Mouse (Mus musculus): ENCODE results near the gene Col15a1.

The Col15a1 gene

DNA sequence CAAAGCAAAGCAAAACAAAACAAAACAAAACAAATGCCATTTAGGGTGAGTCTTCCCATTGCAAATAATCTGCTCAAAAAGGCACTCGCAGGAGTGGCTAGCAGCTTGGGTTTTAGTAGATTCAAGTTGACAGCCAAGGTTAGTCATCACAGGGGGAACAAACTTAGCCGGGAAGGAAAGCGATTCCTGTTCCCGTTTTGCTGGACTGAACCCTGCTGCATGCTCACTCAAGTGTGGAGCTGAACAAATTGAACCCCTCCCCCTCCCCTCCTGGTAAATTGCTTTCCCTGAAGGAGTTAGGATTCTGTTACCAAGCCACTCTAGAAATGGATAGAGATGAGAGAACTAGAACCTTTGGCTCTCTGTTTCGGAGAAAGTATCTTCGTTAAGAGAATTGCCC is 141.8 kb downstream of the Col15a1 start:
- DNase-seq (ENCODE audit: low spot score in 2 of 2), result no peak

DNA sequence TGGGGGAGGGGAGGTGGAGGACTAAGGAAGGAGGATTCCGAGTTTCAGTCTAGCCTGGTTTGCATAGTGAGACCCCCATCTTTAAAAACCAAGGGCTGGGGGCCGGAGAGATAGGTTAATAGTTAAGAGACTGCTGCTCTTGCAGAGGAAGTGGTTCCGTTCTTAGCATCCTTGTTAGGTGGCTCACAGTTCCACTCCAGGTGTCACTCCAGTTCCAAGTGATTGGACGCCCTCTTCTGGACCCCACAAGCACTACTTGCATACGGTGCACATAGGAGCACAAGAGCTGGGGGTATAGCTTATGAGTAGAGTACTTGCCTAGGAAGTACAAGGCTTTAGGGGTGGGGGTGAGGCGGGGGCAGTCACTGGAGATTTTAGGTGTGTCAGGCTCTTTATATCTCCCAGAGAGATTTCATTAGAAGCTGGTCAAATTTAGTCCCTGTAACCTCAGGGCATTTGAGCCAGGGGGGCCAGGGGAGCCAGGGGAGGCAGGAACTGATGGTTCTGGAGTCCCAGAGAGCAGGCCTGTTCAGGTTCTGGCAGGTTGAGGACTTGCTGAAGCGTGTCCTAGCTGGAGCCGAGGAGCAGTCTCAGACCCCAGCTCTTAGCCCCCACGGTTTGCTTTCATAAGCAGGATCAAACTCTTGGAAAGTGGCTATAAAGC is 143.6 kb downstream of the Col15a1 start:
- DNase-seq (ENCODE audit: low spot score in 2 of 2), result peak; percentile 32 to 43

DNA sequence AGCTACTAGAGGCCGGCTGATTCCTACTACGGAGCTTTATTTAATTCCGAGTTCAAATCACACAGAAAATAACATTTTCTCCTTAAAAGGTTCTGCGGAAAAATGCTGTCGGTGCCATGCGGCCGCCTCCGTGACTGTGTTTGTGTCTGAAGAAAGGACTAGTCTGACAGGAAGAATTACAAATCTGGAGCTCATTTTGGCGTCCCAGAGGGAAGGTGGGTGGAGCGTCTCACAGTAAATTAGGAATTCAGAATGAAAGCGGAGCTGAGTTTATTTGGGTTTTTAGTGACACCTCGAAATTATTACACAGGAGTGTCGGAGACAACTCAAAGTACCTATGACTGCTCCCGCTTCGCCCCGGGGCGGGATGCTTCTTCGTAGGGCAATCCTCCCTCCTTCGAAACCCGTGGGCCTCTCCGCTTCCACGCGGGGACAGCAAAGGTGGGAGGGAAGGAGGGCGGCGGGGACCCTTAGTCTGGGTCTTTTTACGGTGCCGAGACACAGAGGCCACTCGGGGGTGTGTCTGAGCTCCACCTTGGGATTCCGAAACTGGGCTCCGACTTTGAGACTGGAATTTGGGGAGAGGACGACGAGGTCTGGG is 144.2 kb downstream of the Col15a1 start:
- DNase-seq (ENCODE audit: low spot score in 2 of 2), result peak; percentile 63 to 71

DNA sequence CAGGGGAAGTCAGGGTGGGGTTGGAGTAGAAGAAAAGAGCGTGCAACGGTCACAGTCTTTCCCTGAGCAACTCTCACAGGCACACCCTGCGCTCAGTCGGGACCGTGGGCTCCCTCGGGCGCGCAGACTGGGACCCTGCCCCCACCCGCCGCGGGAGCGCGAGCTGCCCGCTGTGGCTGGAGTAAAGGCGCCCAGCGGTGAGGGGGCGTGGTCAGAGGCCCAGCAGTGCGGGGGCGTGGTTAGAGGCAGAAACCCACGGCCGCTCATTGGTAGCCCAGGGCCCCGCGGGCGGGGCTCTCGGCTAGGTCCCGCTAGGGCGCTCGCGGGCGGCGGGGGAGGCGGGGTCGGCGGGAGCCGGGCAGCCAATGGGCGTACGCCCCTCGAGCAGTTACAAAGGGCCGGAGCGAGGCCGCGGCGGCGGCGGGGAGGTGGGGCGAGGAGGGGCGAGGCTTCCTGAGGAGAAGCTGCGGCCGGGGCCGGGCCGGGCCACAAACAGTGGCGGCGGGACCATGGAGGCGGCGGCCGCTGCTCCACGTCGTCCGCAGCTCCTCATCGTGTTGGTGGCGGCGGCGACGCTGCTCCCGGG is 144.9 kb downstream of the Col15a1 start, which contains the start of gene Tgfbr1:
Gene Tgfbr1 (plus strand): TSS at position 420 of the 586 bp plus-strand sequence.
- peak; percentile 96 to 97 for DNase-seq (ENCODE audit: low spot score in 2 of 2)

DNA sequence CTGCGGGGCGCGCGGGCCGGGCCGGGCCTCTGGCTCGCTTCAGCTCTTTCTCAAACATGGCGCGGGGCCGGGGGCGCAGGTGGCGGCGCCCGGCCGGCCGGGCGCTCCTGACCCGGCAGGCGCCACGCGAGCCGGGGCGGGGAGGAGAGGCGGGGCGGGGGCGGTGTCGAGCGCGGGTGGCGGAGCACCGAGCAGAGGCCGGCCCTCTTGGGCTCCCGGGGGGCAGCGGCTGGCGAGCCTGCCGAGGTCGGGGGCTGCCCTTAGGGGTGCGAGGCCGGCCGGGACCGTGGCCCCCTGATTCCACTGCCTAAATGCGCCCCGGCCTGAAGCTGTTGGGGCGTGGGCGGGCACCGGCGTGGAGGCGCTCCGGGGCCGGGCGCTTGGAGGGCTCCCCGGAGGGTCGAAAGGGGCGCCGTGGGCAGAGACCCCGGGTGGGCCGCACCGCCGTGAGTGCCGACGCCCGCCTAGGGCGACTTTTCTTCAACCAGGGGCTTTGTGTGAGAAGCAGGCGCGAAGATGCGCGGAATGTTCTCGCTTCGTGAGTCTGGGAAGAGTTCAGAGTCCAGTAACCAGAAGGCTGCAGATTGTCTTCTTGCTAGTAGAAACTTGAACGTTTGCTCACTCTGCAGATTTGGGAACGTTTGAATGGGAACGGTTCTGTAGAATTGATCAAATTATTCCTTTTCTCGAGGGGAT is 145.6 kb downstream of the Col15a1 start:
- DNase-seq (ENCODE audit: low spot score in 2 of 2), result no peak

DNA sequence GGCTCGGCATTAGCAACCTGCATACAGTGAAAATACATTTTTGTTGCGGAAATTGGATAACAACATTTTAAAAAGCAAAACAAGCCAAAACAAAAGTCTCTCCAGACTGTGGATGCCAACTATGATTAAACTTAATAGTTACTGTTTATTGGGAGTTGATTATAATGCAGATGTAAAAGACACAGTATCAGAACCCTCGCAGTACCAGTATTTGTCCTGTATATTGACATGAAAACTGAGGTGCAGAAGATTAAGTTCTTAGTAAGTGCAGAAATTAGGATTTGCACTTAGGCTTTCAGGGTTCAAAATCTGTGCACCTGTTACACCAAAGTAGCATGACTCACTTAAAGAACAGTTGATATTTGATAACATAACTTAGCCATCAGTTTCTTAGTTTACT is 146.3 kb downstream of the Col15a1 start:
- no peak for DNase-seq (ENCODE audit: low spot score in 2 of 2)

DNA sequence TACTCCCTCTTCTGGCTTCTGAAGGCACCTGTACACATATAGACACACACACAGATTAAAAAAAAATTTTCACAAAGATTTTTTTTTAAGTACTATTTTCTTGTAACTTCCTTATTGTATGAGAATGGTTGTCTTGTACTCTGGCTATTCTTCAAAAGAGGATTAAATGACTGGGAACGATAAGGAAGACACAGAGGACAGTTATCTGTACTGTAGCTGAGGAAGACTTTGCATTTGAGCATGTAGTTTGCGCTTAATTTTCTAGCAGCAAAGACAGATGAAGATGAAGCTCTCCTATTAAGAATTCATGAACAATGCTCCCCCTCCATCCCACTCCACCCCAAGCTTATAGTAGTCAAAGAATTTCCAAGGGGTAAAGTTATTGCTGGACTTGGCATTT is 154.7 kb downstream of the Col15a1 start:
- DNase-seq (ENCODE audit: low spot score in 2 of 2), result no peak

Measured in frontal cortex, postnatal 10 days (tissue).